Mouse (Mus musculus): ENCODE results near the gene Phb2.

Phb2 gene

GRCm38 (mm10) chr6:124722876-124723473, 10.8 kb downstream of the Phb2 start:
- DNase-seq (ENCODE audit: low spot score in 2 of 2) = no peak

DNA sequence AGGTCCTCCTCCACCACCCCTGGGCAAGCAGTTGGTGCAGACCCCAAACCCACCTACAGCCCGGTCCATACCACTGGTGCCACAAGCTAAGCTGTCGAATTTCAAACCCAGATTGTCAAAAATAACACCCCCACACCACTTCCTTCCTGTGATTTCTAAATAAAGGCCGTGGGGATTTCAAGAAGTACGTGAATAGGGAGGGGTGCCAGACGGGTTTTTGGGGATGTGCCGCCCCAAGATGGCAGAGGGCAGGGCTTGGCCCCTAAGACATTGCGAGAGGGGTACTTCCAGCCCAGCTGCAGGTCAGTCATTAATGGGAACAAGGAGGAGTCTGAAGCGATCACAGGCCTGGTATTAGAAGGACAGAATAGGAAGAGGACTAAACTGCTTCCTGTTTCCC, 11.4 kb downstream of the Phb2 start:
- DNase-seq (ENCODE audit: low spot score in 2 of 2) = no peak

DNA sequence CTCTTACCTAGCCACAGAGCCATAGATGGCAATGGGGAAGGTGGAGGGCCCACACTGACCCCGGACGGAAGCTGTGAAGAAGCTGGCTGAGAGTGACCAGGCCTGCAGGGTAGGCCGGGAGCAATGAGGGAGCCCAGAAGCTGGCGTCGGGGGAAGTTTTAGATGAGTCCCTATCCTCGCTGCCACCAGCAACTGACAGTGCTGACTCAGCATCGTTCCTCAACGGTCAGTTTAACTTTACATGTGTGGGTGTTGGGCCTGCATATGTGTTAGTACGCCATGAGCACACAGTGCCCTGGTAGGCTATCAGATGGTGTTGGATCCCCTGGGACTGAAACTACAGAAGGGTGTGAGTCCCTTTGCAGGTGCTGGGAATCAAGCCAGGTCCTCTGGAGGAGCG, 12.3 kb downstream of the Phb2 start:
- DNase-seq (ENCODE audit: low spot score in 2 of 2) = no peak

- no peak for DNase-seq (ENCODE audit: low spot score in 2 of 2)
These were observed 16.5 kb downstream of the Phb2 start for GRCm38 (mm10) chr6:124728621-124729020.

GRCm38 (mm10) chr6:124729850-124730705, 17.9 kb downstream of the Phb2 start:
- DNase-seq (ENCODE audit: low spot score in 2 of 2) = no peak

DNA sequence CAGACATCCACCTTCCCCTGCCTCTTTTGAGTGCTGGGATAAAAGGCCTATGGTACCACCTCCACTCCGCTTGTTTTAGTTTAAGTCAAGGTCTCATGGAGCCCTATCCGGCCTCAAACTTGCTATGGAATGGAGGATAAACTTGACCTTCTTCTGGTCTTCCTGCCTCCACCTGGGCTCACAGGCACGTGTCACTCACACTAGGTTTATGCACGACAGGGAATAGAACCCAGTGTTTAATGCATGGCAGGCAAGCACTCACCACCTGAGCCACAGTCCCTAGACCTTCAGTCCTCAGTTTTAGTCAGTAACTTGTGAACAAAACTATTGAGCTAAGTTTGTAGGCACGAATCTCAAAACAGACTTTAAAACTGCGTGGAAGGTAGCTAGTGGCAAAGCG, 18.9 kb downstream of the Phb2 start:
- no peak for DNase-seq (ENCODE audit: low spot score in 2 of 2)

DNA sequence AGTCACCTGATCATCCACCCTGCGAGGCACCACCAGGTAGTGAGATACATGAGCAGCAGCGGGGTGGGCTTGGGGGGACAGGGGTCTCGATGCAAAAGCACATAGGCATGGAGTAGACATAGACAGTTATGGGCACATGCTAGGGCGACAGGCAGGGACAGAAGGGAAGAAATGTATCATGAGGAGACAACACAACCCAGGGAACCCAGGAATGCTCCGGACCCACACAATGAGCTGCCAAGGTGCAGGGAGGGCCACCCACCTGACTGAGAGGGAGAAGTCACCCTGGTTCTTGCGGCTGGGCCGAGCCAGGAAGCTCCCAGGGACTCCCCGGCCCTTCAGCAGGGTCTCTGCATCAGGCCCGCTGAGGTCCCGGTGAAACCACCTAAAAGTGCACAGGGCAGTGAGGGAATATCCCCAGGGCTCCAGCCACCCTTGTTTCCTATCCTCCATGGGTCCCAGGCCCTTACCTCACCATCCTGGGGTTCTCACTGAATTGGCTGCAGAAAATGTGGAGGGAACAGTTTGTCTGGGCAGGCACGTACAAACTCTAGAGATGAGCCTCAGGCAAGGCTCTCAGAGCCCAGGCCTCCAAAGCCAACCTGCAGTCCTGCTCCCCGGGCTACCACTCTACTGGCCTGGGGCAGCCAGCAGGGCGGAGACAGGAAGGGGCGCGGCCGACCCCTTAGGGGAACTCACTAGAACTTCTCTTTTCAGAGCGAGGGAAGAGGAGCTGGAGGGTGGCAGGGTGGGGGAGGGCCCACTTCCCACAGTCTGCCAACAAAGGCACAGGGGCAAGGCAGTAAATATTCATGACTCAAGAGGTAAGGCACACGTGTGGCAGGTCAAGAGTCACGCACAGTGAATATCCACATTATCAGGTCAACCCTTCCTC, 20.6 kb downstream of the Phb2 start:
- no peak for DNase-seq (ENCODE audit: low spot score in 2 of 2)

DNA sequence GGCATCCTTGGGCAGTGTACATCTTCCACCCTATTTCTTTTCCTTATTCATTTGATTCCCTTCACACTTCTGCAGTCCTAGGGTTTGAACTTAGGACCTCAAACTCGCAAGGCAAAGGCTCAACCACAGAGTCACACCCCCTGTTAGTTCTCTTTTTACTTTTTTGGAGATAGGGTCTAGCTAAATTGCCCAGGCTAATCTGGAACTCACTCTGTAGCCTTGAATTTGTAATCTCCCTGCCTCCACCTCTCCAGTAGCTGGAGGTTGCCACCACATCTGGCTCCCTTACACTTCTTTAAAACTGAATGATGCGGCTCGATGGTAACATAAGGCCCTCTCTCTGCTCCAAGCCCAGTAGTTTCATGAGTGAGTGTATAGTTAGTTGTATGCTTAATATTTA, 22.3 kb downstream of the Phb2 start:
- no peak for DNase-seq (ENCODE audit: low spot score in 2 of 2)

GRCm38 (mm10) chr6:124737040-124737439, 24.9 kb downstream of the Phb2 start:
- no peak for DNase-seq (ENCODE audit: low spot score in 2 of 2)

DNA sequence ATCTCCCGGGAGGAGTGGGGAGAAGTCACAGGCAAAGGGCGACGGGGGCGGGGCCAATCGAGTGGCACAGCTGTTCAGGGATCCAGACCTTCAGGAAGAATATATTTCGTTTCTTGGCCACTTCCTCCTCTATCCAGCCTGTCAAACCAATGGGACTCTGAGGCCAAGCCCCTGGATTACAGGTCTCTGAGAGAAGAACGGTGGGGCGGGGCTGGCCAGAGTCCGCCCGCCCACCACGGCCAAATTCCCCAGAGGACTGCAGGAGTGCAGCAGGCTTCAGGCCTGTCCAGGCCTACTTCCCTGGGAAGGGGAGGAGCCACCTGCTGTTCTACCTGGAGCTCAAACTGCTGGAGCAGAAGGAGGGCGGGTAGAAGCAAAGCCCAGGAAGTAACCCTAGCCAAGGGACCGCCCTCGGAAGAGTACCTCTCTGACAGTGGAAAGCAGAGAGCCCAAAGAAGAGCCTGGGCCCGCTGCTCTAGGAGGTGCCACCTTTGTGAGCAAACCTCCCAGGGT, 26.4 kb downstream of the Phb2 start, which contains the start of gene Ptpn6:
Ptpn6 (minus strand) TSS at position 204 of the 513 bp plus-strand sequence.
- no peak for DNase-seq (ENCODE audit: low spot score in 2 of 2)

GRCm38 (mm10) chr6:124739231-124739796, 27.2 kb downstream of the Phb2 start:
- no peak for DNase-seq (ENCODE audit: low spot score in 2 of 2)

DNA sequence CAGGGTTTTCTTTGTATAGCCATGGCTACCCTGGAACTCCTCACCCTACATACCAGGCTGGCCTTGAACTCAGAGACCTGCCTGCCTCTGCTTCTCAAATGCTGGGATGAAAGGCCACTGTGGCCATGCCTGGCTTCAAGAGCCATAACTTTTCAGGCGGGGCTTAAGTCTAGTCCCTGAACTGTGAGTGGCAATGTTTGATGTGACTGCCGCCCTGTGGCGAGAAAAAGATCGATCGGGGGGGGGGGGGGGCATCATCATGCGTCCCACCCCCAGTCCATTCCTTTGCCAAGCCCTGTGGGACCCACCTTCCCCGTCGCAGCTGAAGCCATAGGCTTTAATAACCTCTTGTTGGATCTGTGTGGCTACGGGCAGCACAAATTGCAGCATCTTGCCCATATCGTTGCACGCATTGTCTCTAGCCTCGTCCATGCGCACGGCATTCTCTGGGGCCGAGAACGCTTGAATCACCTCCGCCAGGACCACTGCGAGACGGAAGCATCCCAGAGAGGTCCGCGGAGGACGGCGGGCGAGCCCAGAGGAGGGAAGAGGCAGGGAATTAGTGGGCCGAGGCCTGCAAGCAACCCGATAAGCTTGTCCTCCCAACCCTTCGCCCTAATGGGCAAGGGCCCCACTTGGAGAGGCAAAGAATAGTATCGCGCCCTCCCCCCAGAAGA, 28.2 kb downstream of the Phb2 start:
- DNase-seq (ENCODE audit: low spot score in 2 of 2) = peak in 1 of 2 experiments; percentile 63

DNA sequence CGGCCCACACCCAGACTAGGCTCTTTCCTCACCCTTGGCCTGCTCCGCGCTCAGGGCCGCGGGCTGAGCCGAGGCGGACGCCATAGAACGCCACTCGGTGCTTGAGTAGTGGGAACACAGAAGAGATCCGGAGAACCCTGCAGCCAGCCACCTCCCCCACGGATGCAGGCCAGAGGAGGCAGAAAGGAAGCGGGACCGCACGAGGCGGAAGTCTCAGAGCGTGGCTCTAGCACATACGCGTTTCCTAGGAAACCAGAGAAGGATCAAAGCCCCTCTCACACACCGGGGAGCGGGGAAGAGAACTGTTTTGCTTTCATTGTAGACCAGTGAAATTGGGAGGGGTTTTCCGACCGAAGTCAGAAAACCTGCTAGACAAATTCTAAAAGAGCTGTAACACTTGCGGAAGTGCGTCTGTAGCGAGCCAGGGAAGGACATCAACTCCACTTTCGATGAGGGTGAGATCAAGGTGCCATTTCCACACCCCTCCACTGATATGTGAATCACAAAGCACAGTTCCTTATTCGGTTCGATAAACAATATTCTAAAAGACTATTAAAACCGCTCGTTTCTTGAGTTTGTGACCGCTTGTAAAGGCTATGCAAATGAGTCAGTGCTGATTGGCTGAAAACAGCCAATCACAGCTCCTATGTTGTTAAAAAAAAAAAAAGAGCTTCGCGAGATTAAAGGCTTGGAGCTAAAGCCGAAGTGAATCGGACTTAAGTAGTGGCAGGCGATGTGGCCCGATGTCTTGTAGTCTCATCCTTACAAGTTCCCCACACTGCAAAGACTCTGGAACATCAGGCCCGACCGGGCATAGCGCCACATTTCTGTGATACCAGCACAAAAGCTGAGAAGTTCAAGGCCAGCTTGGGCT, 29.0 kb downstream of the Phb2 start, which contains the start of gene Grcc10:
Grcc10 (minus strand) TSS at position 487 of the 874 bp plus-strand sequence.
- peak; percentile 84 to 91 for DNase-seq (ENCODE audit: low spot score in 2 of 2)

DNA sequence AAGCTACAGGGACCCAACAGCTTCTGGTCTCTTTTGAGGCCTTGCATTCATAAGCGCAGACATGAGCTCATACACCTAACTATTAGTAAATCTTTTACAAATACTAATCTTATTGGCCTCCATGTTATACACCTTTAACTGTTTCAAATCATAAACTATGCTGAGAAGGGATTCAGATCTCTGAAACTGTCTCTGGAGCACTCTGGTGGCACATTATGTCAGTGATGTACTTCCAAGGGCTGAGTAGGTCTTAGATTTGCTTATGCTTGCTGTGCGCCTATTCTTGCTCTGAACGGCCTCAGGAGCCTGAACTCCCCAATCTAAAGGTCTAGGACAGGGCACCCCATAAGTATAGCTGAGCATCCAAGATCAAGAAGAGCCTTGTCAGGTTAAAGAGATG, 29.7 kb downstream of the Phb2 start:
- DNase-seq (ENCODE audit: low spot score in 2 of 2) = no peak

DNA sequence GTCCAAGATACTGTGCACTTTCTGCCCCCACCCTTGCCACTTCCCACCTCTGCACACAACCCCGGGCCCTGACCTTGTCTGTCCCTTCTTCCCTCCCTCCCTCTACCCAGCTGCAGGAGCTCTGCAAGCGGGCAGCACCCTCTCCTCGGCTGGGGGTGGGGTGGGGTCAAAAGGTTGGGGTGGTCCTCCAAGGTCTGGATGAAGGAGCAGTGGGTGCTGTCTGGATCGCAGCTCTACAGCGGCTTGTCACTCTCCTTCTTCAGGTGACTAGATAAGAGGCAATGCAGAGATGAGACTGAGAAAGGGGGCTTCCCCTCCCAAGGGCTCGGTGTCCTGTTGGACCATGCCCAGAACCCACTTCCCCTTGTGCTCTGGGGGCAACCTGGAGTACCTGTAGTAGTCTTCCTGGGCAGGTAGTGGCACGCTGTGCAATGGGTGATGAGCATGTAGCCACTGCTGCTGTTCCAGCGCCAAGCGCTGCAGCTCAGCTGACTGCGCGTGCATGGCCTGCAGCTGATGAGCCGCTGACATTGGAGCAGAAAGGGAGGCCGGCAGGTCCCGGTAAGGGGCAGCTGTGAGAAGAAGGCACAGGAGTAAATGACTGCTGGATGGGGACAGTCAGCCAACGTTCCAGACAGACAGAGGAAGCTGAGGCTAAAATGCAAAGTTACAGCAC, 30.8 kb downstream of the Phb2 start:
- DNase-seq (ENCODE audit: low spot score in 2 of 2) = no peak

- no peak for DNase-seq (ENCODE audit: low spot score in 2 of 2)
These were observed 31.5 kb downstream of the Phb2 start for GRCm38 (mm10) chr6:124743647-124744046.

DNA sequence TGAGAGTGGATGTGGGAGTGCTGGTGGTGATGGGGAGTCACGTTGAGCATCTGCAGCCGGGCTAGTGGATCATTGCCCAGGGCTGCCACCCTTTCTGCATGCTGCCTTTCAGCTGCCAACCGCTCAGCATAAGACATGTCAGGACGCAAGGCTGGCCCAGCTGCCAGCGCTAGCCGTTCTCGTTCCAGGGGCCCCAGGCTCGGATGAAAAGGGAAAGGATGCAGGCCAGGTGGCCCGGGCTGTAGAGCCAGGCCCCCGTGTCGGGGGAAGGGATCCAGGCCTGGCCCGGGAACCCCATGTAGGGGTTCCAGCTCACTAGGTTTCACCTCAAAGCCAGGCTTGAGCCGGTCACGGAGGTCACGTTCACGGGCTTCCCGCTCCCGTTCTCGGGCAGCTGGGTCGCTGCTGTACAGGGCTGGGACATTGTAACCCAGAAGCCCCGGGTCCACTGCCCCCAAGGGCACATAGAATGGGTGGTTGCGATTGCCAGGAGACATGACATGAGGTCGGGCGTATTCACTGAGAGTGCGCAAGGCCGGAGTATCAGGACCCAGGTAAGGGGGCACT, 32.7 kb downstream of the Phb2 start:
- no peak for DNase-seq (ENCODE audit: low spot score in 2 of 2)

DNA sequence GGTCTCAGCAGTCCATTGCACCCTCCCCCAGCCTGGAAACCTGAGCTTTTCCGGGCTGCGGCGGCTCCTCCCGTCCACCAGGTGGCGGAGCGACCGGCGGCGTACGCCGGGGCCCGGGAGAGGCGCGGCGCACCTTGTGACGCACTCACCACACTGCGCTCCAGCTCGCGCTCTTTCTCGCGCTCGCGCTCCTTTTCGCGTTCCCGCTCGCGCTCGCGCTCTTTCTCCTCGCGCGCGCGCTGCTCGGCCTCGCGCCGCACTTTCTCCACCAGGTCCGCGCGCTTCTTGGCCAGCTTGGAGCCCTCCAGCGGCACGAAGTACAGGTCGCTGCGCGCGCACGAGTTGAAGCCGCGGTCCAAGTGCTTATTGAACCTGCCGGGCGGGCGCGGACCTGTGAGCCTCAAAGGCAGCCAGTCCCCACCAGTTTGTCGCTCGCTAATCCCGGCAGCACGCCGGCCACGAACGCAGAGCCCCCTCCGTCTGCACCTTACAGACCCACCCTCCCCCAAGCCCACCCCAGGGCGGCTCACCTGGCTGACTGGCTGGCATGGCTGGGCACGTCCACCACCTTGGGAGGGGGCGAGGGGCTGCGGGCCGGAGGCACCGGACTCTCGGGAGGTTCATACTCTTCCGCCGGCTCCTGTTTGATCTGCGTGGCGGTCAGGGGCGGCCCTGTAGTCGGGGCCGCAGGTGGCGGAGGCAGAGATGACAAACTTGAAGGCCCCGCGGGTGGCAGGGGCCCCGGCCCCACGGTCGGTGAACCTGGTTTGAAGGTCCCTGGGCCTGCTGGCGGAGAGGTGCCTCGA, 33.6 kb downstream of the Phb2 start:
- DNase-seq (ENCODE audit: low spot score in 2 of 2) = peak; percentile 90

All from frontal cortex, postnatal 14 days (tissue).